Mouse (Mus musculus) megakaryocyte-erythroid progenitor cell, adult 5-6 weeks (primary cell): Measurements from ENCODE around the gene Selenov. TPM values are rescaled to one million over a fixed set of nuclear protein-coding genes. Genes with fewer than 3 reads are reported as not detected.

ENCODE experiments used
- total RNA-seq, 2 experiments: library from RNA; stranded (forward) in 1 of 2; stranded (reverse) in 1 of 2; fragments of 200-1000, 215-1000 nt in 1 of 2; fragments of >200 nt in 1 of 2; fragmentation: Nextera tagmentation in 1 of 2; gene quantifications; 2 replicates each; pipeline ENCODE4 v1.2.3; 2014 to 2017

The Selenov gene
- total RNA-seq, 2 experiments from 2014 or later: not detected

Other genes with a start within 250 kb of the Selenov start
- gene Psmc4, start 241.1 kb downstream of the Selenov start, total RNA-seq (2014; fragmentation: Nextera tagmentation): 170 and 195 TPM in 2 replicates
- 153 and 178 TPM in 2 replicates for gene Psmc4, start 241.1 kb downstream of the Selenov start, total RNA-seq (2017)
- gene Fcgbp, start 219.9 kb downstream of the Selenov start, total RNA-seq (2014; fragmentation: Nextera tagmentation): not detected in 2 replicates
- not detected in 2 replicates for gene Fcgbp, start 219.9 kb downstream of the Selenov start, total RNA-seq (2017)
- not detected in 2 replicates for gene 9530053A07Rik, start 161.7 kb downstream of the Selenov start, total RNA-seq (2014; fragmentation: Nextera tagmentation)
- not detected in 2 replicates for gene 9530053A07Rik, start 161.7 kb downstream of the Selenov start, total RNA-seq (2017)
- gene Fbl, start 121.5 kb downstream of the Selenov start, total RNA-seq (2014; fragmentation: Nextera tagmentation): 328 and 406 TPM in 2 replicates
- 265 and 312 TPM in 2 replicates for gene Fbl, start 121.5 kb downstream of the Selenov start, total RNA-seq (2017)
- 8.4 and 8.7 TPM in 2 replicates for gene Dyrk1b, start 111.7 kb downstream of the Selenov start, total RNA-seq (2014; fragmentation: Nextera tagmentation)
- gene Dyrk1b, start 111.7 kb downstream of the Selenov start, total RNA-seq (2017): 2.6 and 3.1 TPM in 2 replicates
- gene Eid2, start 23.3 kb downstream of the Selenov start, total RNA-seq (2014; fragmentation: Nextera tagmentation): 2.2 and 4.2 TPM in 2 replicates
- gene Eid2, start 23.3 kb downstream of the Selenov start, total RNA-seq (2017): 2.0 and 2.9 TPM in 2 replicates
- gene Eid2b, start 13.4 kb downstream of the Selenov start, total RNA-seq (2014; fragmentation: Nextera tagmentation): 2.1 and 2.9 TPM in 2 replicates
- gene Eid2b, start 13.4 kb downstream of the Selenov start, total RNA-seq (2017): 0.38 and 1.4 TPM in 2 replicates
- 0.45 TPM in 1 of 2 replicates, not detected in the other for gene Dll3, start 11.1 kb upstream of the Selenov start, total RNA-seq (2014; fragmentation: Nextera tagmentation)
- gene Dll3, start 11.1 kb upstream of the Selenov start, total RNA-seq (2017): not detected in 2 replicates
- 77.5 and 91.2 TPM in 2 replicates for gene Timm50, start 20.9 kb upstream of the Selenov start, total RNA-seq (2014; fragmentation: Nextera tagmentation)
- gene Timm50, start 20.9 kb upstream of the Selenov start, total RNA-seq (2017): 31.5 and 66.9 TPM in 2 replicates
- gene Supt5, start 47.6 kb upstream of the Selenov start, total RNA-seq (2014; fragmentation: Nextera tagmentation): 87.6 and 113 TPM in 2 replicates
- 68.5 and 79.4 TPM in 2 replicates for gene Supt5, start 47.6 kb upstream of the Selenov start, total RNA-seq (2017)
- gene Rps16, start 59.5 kb upstream of the Selenov start, total RNA-seq (2014; fragmentation: Nextera tagmentation): 3,991 and 4,625 TPM in 2 replicates
- gene Rps16, start 59.5 kb upstream of the Selenov start, total RNA-seq (2017): 881 and 1,091 TPM in 2 replicates
- 4.1 and 7.7 TPM in 2 replicates for gene Plekhg2, start 81.4 kb upstream of the Selenov start, total RNA-seq (2014; fragmentation: Nextera tagmentation)
- gene Plekhg2, start 81.4 kb upstream of the Selenov start, total RNA-seq (2017): 0.19 and 2.3 TPM in 2 replicates
- 13.4 and 15.3 TPM in 2 replicates for gene Zfp36, start 89.1 kb upstream of the Selenov start, total RNA-seq (2014; fragmentation: Nextera tagmentation)
- 26.9 and 33.7 TPM in 2 replicates for gene Zfp36, start 89.1 kb upstream of the Selenov start, total RNA-seq (2017)
- gene Med29, start 101.5 kb upstream of the Selenov start, total RNA-seq (2014; fragmentation: Nextera tagmentation): 22.3 and 28.9 TPM in 2 replicates
- 9.9 and 16.0 TPM in 2 replicates for gene Med29, start 101.5 kb upstream of the Selenov start, total RNA-seq (2017)
- gene Paf1, start 101.8 kb upstream of the Selenov start, total RNA-seq (2014; fragmentation: Nextera tagmentation): 65.0 and 84.6 TPM in 2 replicates
- gene Paf1, start 101.8 kb upstream of the Selenov start, total RNA-seq (2017): 129 and 149 TPM in 2 replicates
- 79.4 and 81.5 TPM in 2 replicates for gene Gmfg, start 146.3 kb upstream of the Selenov start, total RNA-seq (2014; fragmentation: Nextera tagmentation)
- 179 and 328 TPM in 2 replicates for gene Gmfg, start 146.3 kb upstream of the Selenov start, total RNA-seq (2017)
- gene Lrfn1, start 160.8 kb upstream of the Selenov start, total RNA-seq (2014; fragmentation: Nextera tagmentation): 0.44 and 0.82 TPM in 2 replicates
- gene Lrfn1, start 160.8 kb upstream of the Selenov start, total RNA-seq (2017): 0.08 and 0.09 TPM in 2 replicates
- gene Ifnl2, start 219.3 kb upstream of the Selenov start, total RNA-seq (2014; fragmentation: Nextera tagmentation): not detected in 2 replicates
- not detected in 2 replicates for gene Ifnl2, start 219.3 kb upstream of the Selenov start, total RNA-seq (2017)
- not detected in 2 replicates for gene Ifnl3, start 231.7 kb upstream of the Selenov start, total RNA-seq (2014; fragmentation: Nextera tagmentation)
- gene Ifnl3, start 231.7 kb upstream of the Selenov start, total RNA-seq (2017): not detected in 2 replicates
- gene Sycn, start 249.7 kb upstream of the Selenov start, total RNA-seq (2014; fragmentation: Nextera tagmentation): not detected in 2 replicates
- not detected in 2 replicates for gene Sycn, start 249.7 kb upstream of the Selenov start, total RNA-seq (2017)